Mouse (Mus musculus): ENCODE results near the gene Mkln1. TPM values are rescaled to one million over a fixed set of nuclear protein-coding genes. Genes with fewer than 3 reads are reported as not detected.

Gene Mkln1
- 124 and 126 TPM in 2 replicates for polyA plus RNA-seq (2015; fragmentation: Nextera tagmentation; extraction: Ambion mirVana)

DNA sequence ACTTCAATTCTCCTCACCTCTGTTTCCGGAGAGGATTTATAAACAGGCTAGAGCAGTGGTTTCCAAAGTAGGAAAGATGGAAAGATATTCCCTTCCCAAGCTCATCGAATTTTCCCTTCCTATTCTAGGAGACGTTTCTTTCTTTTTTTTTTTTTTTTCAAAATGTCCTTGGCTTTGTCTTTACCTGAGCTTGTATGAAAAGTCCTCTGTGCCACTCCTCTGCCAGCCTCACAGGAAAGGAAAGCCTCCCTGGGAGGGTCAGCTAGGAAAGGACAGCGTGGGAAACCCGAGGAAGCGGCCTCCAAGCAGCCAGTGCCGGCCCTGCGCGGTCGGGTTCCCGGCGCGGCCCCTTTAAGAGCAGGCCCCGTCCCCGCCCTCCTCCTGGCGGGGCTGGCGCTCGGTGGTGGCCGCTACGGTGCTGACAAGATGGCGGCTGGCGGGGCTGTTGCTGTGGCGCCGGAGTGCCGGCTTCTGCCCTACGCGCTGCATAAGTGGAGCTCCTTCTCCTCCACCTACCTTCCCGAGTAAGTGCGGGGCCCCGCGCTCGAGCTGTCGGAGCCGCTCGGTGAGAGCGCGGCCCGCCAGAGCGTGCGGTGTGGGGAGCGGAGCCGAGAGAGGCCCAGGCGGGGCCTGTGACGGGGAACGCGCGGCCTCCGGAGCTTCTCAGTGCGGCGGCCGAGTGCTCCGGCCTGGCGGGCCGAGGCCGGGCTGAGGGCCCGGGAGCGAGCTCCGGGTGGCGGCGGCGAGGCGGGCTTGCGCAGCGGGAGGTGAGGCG, at the start of gene Mkln1:
TSS of gene Mkln1 (plus strand) at position 305 of the 775 bp plus-strand sequence.
- WGBS: under 1% methylated on average over 62 of the region's 65 CpGs
- Histone ChIP-seq H3K27ac (peak within 1 kb of the TSS; percentile 93), H3K27me3 (replicated peaks) (no peaks in the 10 kb centered on the region), H3K4me1 (peaks cover 34% of the 10 kb centered on the region), H3K9me3 (no peaks in the 10 kb centered on the region), H3K4me3 (peak within 1 kb of the TSS; percentile 90), H3K36me3 (replicated peaks) (no peaks in the 10 kb centered on the region), H3K4me2 (peak within 1 kb of the TSS; percentile 88), H3K9ac (peak within 1 kb of the TSS; percentile 87)
- peak; percentile 99 for ATAC-seq (replicated peaks)

DNA sequence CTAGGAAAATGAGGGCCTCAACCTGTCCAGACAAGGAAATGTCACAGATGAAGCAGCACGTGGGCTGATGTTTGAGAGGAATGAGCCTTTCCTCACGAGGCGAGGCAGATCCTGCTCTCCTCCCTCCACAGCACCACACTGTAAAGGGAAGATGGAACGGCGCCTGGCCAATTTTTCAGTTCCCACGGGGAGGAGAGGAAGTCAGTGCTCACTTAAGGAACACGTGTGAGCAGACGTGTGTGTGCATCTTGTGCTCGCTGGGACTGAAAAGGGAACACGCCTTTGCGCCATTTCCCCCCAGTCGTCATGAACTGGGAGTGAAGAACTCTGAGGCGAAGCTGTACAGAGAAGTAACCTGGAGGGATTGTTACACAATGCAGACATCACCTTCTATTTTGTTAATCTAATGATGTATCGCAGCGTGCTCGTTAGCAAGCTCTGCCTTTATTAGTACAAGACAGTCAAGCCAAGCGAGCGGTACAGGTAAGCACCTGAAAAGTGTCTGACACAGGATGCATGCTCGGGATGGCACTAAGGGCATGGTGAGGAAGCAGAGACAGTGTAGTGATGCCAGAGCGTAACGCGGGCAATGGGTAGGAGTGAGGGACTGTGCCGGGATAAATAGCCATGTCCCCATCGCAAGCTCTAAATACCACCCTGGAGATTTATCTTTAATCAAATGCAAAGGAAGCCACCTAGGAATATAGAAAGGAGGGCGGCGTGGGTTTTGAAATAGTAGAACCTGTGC, 41.9 kb upstream of the Mkln1 start:
- H3K27ac ChIP-seq: peak overlapping the region; percentile 60; the same call in 1 of the 2 replicates
- no peaks in the 10 kb centered on the region for H3K9me3 ChIP-seq
- no peaks in the 10 kb centered on the region for H3K27me3 ChIP-seq (replicated peaks)
- ATAC-seq (replicated peaks): peak; percentile 63; the same call in 1 of the 2 replicates
- H3K9ac ChIP-seq: no peak overlapping the region
- H3K4me3 ChIP-seq: no peak overlapping the region
- H3K4me2 ChIP-seq: no peak overlapping the region
- peaks cover 9% of the 10 kb centered on the region for H3K4me1 ChIP-seq
- H3K36me3 ChIP-seq (replicated peaks): no peaks in the 10 kb centered on the region
- WGBS: 70% methylated on average over 26 of the region's 26 CpGs

DNA sequence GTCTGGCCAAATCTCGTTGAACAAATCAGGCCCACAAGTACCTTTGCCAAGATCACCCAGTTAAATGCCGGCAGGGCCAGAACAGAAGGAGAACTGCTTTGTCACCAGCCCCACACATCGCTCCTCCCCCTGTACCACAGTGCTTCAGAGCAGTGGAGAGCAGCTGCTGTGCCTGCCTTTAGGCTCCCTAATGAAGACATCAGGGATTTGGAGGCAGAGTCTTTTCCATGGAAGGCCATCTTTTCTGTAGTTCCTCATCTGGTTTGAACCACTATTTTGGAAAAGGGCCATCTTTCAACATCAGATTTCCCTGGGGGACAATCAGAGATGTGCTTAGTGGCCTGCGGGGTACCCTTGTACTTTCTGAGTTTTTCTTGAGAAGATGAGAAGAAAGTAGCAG, 41.2 kb upstream of the Mkln1 start:
- Histone ChIP-seq H3K9ac (no peak overlapping the region), H3K4me2 (no peak overlapping the region), H3K4me3 (no peak overlapping the region), H3K9me3 (no peaks in the 10 kb centered on the region), H3K4me1 (peaks cover 9% of the 10 kb centered on the region), H3K27me3 (replicated peaks) (no peaks in the 10 kb centered on the region), H3K27ac (peak overlapping the region; percentile 60; the same call in 1 of the 2 replicates), H3K36me3 (replicated peaks) (no peaks in the 10 kb centered on the region)
- 43% methylated on average over 4 of the region's 4 CpGs for WGBS
- peak; percentile 76; the same call in 1 of the 2 replicates for ATAC-seq (replicated peaks)

DNA sequence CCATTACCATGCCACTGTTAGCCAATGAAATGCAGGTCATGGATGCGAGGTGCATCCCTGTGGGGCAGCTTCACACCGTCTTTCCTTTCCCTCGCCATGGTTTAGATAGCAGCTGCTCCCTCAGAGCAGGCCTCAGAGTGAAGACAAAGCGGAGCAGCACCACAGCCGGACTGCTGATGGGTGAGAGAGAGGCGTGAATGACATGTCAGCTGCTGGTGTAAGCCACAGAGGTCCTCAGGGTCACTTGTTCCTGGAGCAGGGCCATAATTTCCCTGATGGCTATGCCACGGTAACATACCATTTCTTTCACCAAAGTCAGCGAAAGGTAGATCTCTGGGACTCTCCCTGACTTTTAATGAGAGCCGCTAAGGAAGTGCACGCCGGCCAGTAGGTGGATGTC, 35.9 kb upstream of the Mkln1 start:
- no peak overlapping the region for H3K27ac ChIP-seq
- no peak overlapping the region for H3K4me2 ChIP-seq
- H3K9ac ChIP-seq: no peak overlapping the region
- H3K9me3 ChIP-seq: no peaks in the 10 kb centered on the region
- no peak overlapping the region for H3K4me3 ChIP-seq
- H3K4me1 ChIP-seq: no peaks in the 10 kb centered on the region
- H3K27me3 ChIP-seq (replicated peaks): no peaks in the 10 kb centered on the region
- WGBS: 51% methylated on average over 11 of the region's 11 CpGs
- no peaks in the 10 kb centered on the region for H3K36me3 ChIP-seq (replicated peaks)
- ATAC-seq (replicated peaks): no peak

DNA sequence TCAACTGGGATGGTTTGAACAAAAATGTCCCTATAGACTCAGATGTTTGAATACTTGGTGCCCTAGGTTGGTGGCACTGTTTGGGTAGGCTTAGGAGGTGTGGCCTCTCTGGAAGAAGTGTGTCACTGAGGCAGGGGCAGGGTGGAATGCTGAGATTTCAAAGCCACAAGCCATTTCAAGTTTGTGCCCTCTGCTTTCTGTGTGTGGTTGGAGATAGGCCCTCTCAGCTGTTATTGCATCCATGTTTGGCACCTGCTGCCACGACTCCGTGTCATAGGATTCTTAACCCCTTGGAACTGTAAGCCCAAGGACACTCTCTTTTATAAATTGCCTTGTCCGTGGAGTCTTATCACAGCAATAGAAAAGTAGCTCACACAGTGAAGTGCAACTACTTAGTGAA, 34.1 kb upstream of the Mkln1 start:
- no peak for ATAC-seq (replicated peaks)
- H3K27ac ChIP-seq: no peak overlapping the region
- 90% methylated on average over 3 of the region's 3 CpGs for WGBS
- no peak overlapping the region for H3K4me3 ChIP-seq
- no peaks in the 10 kb centered on the region for H3K36me3 ChIP-seq (replicated peaks)
- H3K9ac ChIP-seq: no peak overlapping the region
- H3K4me2 ChIP-seq: no peak overlapping the region
- H3K9me3 ChIP-seq: no peaks in the 10 kb centered on the region
- H3K27me3 ChIP-seq (replicated peaks): no peaks in the 10 kb centered on the region
- H3K4me1 ChIP-seq: no peaks in the 10 kb centered on the region

DNA sequence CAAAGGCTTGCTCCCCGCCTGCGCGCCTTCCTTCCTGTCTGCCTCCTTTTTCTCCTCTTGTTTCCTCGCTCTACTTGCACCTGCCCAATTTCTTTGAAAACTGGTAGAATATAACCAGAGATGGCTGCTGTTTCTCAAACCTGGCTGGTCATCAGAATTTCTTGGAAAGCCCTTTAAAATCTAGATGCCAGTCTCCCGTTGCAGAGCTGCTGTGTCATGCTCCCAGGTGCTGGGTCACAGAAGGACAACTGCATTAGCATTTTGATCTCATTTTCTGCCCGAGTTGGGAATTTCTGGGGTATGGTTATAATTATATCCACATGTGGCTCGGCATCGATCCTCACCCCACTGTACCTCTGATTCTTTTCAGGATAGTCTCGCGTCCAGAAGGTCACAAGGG, 30.6 kb upstream of the Mkln1 start:
- no peak overlapping the region for H3K9ac ChIP-seq
- H3K27me3 ChIP-seq (replicated peaks): no peaks in the 10 kb centered on the region
- ATAC-seq (replicated peaks): no peak
- WGBS: 71% methylated on average over 10 of the region's 10 CpGs
- H3K4me1 ChIP-seq: no peaks in the 10 kb centered on the region
- no peak overlapping the region for H3K4me2 ChIP-seq
- H3K36me3 ChIP-seq (replicated peaks): no peaks in the 10 kb centered on the region
- H3K27ac ChIP-seq: no peak overlapping the region
- H3K4me3 ChIP-seq: no peak overlapping the region
- no peaks in the 10 kb centered on the region for H3K9me3 ChIP-seq

DNA sequence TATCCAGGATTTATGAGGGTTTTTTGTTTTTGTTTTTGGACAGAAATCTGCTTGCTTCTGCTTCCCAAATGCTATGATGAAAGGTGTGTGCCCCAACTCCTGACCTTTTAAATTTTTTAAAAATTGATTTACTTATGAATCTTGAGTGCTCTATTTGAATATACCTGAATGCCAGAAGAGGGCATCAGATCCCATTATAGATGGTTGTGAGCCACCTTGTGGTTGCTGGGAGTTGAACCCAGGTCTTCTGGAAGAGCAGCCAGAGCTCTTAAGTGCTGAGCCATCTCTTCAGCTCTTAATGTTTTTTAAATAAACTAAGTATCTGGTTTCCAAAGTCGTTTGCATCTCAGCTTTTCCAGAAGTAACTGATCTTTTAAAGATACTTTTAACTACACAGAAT, 30.0 kb upstream of the Mkln1 start:
- Histone ChIP-seq H3K4me2 (no peak overlapping the region), H3K9ac (no peak overlapping the region), H3K27me3 (replicated peaks) (no peaks in the 10 kb centered on the region), H3K4me1 (no peaks in the 10 kb centered on the region), H3K36me3 (replicated peaks) (no peaks in the 10 kb centered on the region), H3K4me3 (no peak overlapping the region), H3K9me3 (no peaks in the 10 kb centered on the region), H3K27ac (no peak overlapping the region)
- WGBS: 63% methylated on average over 1 of the region's 1 CpGs
- no peak for ATAC-seq (replicated peaks)

DNA sequence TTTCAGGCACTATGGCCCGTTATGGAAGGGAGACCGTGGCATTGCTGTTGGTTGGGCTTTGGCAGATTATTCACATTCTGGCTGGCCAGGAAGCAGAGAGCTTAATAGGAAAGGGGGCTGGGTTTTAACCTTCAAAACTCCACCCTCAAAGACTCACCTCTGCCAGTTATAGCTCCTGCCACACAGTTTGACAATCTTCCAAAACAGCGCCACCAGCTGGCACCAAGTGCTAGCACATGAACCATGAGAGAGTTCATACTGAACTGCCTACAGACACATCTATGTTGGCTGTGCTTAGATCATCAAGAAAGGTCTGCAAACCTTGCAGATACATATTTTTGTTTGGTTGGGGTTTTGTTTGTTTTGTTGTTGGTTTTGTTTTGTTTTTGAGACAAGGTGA, 28.7 kb upstream of the Mkln1 start:
- Histone ChIP-seq H3K27ac (no peak overlapping the region), H3K9ac (no peak overlapping the region), H3K4me1 (no peaks in the 10 kb centered on the region), H3K36me3 (replicated peaks) (no peaks in the 10 kb centered on the region), H3K4me3 (no peak overlapping the region), H3K27me3 (replicated peaks) (no peaks in the 10 kb centered on the region), H3K4me2 (no peak overlapping the region), H3K9me3 (no peaks in the 10 kb centered on the region)
- WGBS: 76% methylated on average over 3 of the region's 3 CpGs
- no peak for ATAC-seq (replicated peaks)

DNA sequence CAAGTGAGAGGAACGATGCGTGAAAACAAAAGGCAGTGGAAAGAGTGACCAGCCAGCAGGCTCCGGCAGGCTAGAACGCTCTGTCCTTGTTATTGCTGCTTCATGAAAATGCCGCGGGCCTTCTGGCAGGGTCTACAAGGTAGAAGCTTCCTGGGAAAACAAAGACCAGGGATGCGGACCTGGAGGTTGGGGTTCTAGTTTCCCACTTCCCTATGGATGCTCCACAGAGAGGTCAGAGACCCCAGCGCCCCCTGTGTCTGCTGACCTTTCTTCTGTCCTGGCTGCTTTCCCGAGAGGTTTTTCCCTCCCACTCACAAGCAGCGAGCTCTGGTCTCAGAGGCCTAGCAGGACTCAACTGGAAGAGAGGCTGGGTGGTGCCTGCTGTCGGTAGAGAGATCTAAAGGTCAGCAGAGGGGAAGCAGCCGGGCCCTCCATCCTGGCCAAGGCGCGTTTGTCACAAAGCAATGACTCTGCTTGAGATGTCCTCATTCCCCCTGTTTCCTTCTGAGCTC, 27.9 kb upstream of the Mkln1 start:
- no peak overlapping the region for H3K4me2 ChIP-seq
- no peak for ATAC-seq (replicated peaks)
- H3K4me1 ChIP-seq: no peaks in the 10 kb centered on the region
- H3K27ac ChIP-seq: no peak overlapping the region
- 40% methylated on average over 14 of the region's 14 CpGs for WGBS
- H3K4me3 ChIP-seq: no peak overlapping the region
- H3K27me3 ChIP-seq (replicated peaks): no peaks in the 10 kb centered on the region
- no peaks in the 10 kb centered on the region for H3K9me3 ChIP-seq
- no peaks in the 10 kb centered on the region for H3K36me3 ChIP-seq (replicated peaks)
- H3K9ac ChIP-seq: no peak overlapping the region

DNA sequence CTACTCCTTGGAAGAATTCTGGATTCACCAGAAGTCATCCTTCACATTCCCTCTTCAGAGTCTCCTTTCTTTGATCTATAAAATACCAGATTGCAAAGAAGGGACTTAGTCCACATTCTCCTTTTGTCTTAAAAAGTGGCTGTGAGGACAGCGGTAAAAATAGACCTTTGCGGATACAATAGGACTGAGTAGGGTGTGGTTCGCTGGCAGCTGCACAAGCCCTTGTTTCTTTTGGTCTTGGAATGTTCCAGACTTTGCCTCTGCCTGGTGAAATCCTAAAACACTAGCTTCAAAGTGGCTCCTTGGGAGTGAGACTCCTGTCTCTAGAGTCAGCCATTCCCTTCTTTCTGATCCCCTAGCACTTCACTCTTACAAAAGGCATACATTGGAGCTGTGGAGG, 27.4 kb upstream of the Mkln1 start:
- Histone ChIP-seq H3K27me3 (replicated peaks) (no peaks in the 10 kb centered on the region), H3K9me3 (no peaks in the 10 kb centered on the region), H3K4me1 (no peaks in the 10 kb centered on the region), H3K4me2 (no peak overlapping the region), H3K27ac (no peak overlapping the region), H3K4me3 (no peak overlapping the region), H3K9ac (no peak overlapping the region), H3K36me3 (replicated peaks) (no peaks in the 10 kb centered on the region)
- no peak for ATAC-seq (replicated peaks)
- 83% methylated on average over 3 of the region's 3 CpGs for WGBS

DNA sequence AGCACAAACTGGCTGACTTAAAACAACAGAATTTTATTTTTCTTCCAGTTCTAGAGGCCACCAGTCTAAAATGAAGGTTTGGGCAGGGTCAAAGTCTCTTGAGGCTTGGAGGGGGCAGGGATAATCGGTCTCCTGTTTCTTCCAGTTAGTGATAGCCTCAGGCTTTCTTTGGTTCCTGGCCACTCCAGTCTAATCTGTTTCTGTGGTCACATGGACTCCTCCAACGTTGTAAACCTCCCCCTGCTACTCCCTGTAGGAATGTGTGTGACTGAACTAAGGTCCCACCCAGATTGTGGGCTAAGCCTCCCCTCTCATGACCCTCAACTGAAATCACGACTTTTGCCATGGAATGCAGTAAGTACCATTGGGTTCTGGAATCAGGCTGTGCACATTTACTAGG, 25.9 kb upstream of the Mkln1 start:
- H3K9me3 ChIP-seq: no peaks in the 10 kb centered on the region
- H3K4me3 ChIP-seq: no peak overlapping the region
- 51% methylated on average over 3 of the region's 3 CpGs for WGBS
- no peak overlapping the region for H3K27ac ChIP-seq
- no peak overlapping the region for H3K4me2 ChIP-seq
- no peaks in the 10 kb centered on the region for H3K4me1 ChIP-seq
- no peaks in the 10 kb centered on the region for H3K36me3 ChIP-seq (replicated peaks)
- no peak overlapping the region for H3K9ac ChIP-seq
- ATAC-seq (replicated peaks): no peak
- no peaks in the 10 kb centered on the region for H3K27me3 ChIP-seq (replicated peaks)

DNA sequence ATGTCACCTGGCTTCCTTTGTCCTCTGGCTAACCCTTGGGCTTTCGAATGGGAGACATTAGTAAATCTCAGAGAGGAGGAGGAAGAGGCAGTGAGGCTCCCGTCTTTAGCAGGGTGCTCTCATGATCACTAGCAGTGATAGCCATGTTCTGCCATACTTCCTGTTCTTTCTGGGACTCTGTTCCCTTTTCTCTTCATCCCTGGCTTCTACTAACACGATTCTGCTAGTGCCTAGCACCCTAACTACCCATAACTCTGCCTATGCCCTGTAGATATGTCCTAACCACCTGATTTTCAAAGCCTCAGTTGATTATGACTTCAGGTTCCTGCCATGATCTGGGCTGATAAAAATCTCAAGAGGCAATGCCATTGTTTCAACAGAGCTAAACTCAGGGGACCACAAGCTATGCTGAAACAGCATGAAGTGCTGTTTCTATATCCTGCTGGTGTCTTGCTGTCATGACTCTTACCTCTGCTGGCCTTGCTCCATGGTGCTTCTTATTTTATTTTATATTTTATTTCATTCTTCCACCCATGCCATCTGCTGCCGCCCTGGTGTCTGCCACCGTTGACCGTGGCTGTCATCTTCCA, 25.4 kb upstream of the Mkln1 start:
- WGBS: 90% methylated on average over 6 of the region's 6 CpGs
- no peaks in the 10 kb centered on the region for H3K27me3 ChIP-seq (replicated peaks)
- H3K4me1 ChIP-seq: no peaks in the 10 kb centered on the region
- no peak overlapping the region for H3K4me3 ChIP-seq
- H3K9me3 ChIP-seq: no peaks in the 10 kb centered on the region
- H3K36me3 ChIP-seq (replicated peaks): no peaks in the 10 kb centered on the region
- H3K9ac ChIP-seq: no peak overlapping the region
- no peak overlapping the region for H3K27ac ChIP-seq
- ATAC-seq (replicated peaks): no peak
- H3K4me2 ChIP-seq: no peak overlapping the region
